Mouse (Mus musculus) intestine, embryonic 16.5 days (tissue): ENCODE results near the gene Yy2. TPM values are rescaled to one million over a fixed set of nuclear protein-coding genes. Genes with fewer than 3 reads are reported as not detected.

Experiments used
- ATAC-seq: fragments of 200-750 bp; cut with Nextera tagmentation; 2 replicates; pipeline ENCODE4 v1.8.0; 2017; ENCODE audit warnings: moderate TSS enrichment, moderate library complexity
- H3K27ac ChIP-seq: fragments of 300-500 bp; sonication (generic); 2 replicates; pipeline ENCODE4 v1.5.1; 2014; ENCODE audit warnings: mild to moderate bottlenecking, low read length
- H3K27me3 ChIP-seq: fragments of 300-500 bp; sonication (generic); replicated peaks from 2 replicates; pipeline ENCODE4 v1.6.1; 2014; ENCODE audit warnings: low read length, control low read depth, mixed read lengths; ENCODE audit not compliant: control insufficient read depth, insufficient read depth
- H3K36me3 ChIP-seq: fragments of 300-500 bp; sonication (generic); 2 replicates; pipeline ENCODE4 v1.6.1; 2014; ENCODE audit warnings: low read length, control low read depth; ENCODE audit not compliant: control insufficient read depth, insufficient read depth
- H3K4me1 ChIP-seq: fragments of 300-500 bp; sonication (generic); 2 replicates; pipeline ENCODE4 v1.6.1; 2014; ENCODE audit warnings: low read length, control low read depth, mixed read lengths; ENCODE audit not compliant: control insufficient read depth, insufficient read depth
- H3K4me2 ChIP-seq: fragments of 300-500 bp; sonication (generic); 2 replicates; pipeline ENCODE4 v1.6.1; 2014; ENCODE audit warnings: low read depth, low read length, control low read depth
- H3K4me3 ChIP-seq: fragments of 300-500 bp; sonication (generic); 2 replicates; pipeline ENCODE4 v1.5.1; 2014; ENCODE audit warnings: mild to moderate bottlenecking, low read length
- H3K9ac ChIP-seq: fragments of 300-500 bp; sonication (generic); 2 replicates; pipeline ENCODE4 v1.6.1; 2014; ENCODE audit warnings: low read depth, low read length
- H3K9me3 ChIP-seq: fragments of 300-500 bp; sonication (generic); 2 replicates; pipeline ENCODE4 v1.6.1; 2016; ENCODE audit warnings: low read length, control low read depth; ENCODE audit not compliant: control insufficient read depth
- WGBS: fragments of 180-500 bp; shearing (Covaris S2); extraction: QIAGEN DNeasy Blood & Tissue Kit; methylation state at CpG from one replicate; pipeline ENCODE4 v1.1.7; 2014; 5-methylcytosine and 5-hydroxymethylcytosine counted together
- polyA plus RNA-seq: library from polyadenylated mRNA; unstranded; fragments of >200 nt; fragmentation: Nextera tagmentation; extraction: Ambion mirVana; gene quantifications from 2 replicates; pipeline ENCODE4 v1.2.1, GENCODE M21; 2015

Yy2 gene
- polyA plus RNA-seq = 1.7 and 3.3 TPM in 2 replicates

DNA sequence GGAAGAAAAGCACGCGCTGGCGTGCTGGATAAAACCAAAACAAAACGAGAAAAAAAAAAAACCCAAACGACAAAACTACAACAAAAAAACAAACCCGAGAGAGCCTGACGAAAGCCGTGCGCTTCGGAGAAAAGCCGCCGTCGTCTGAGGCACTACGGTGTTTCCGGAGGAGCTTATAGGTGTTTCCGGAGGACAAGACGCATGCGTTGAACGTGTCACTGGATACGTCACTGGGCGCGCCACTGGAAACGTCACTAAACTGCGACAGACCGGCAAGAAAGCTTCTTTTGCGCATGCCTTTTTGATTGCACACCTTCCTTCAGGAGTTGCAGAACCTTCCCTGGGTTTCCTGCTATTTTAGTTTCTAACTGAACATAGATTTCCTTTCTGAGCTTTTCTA lies at the start of gene Yy2:
Gene Yy2, minus strand, starts transcription at position 146 of the 400 bp plus-strand sequence.
- no peak for ATAC-seq
- H3K9ac ChIP-seq = no peak within 1 kb of the TSS
- no peaks in the 10 kb centered on the region for H3K27me3 ChIP-seq
- no peak within 1 kb of the TSS for H3K27ac ChIP-seq
- no peaks in the 10 kb centered on the region for H3K36me3 ChIP-seq
- WGBS = 89% methylated on average over 26 of the region's 26 CpGs
- no peaks in the 10 kb centered on the region for H3K4me1 ChIP-seq
- H3K4me2 ChIP-seq = no peak within 1 kb of the TSS
- no peak within 1 kb of the TSS for H3K4me3 ChIP-seq
- H3K9me3 ChIP-seq = no peaks in the 10 kb centered on the region

GRCm38 (mm10) chrX:157612894-157613293 lies 44.1 kb upstream of the Yy2 start:
- no peak overlapping the region for H3K9ac ChIP-seq
- ATAC-seq = peak; percentile 94
- H3K4me3 ChIP-seq = 0 out of 2 replicates have a peak overlapping the region, but pooled peaks have one; percentile 5

DNA sequence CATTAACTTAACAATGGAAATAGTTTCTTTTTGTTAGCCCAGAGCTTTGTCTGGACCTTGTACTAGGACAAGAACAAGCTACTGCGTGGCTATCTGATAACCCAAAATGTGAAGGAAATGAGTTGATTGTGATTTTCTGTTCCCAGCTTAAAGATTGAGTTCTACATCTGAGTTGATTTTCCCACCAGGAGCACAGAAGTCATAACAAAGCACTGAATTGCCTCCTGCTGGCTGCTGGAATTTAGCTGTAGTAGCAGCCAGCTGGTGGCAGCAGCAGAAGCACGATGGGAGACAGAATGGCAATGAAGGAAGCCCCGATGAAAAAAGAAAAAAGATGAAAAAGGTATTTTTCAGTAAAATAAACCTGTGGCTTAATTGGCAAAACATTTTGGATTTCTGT lies 32.7 kb upstream of the Yy2 start:
- Histone ChIP-seq H3K4me2 (no peak overlapping the region), H3K4me1 (no peaks in the 10 kb centered on the region; the same call in 1 of the 2 replicates), H3K4me3 (no peak overlapping the region), H3K27me3 (no peaks in the 10 kb centered on the region), H3K9ac (no peak overlapping the region), H3K27ac (no peak overlapping the region), H3K9me3 (no peaks in the 10 kb centered on the region), H3K36me3 (no peaks in the 10 kb centered on the region)
- ATAC-seq = no peak
- 16% methylated on average over 3 of the region's 3 CpGs for WGBS

More at GRCm38 (mm10) chrX:157612894-157613293, 44.1 kb upstream of the Yy2 start:
- Histone ChIP-seq H3K4me2 (peak overlapping the region; percentile 48), H3K4me1 (no peaks in the 10 kb centered on the region), H3K27me3 (no peaks in the 10 kb centered on the region), H3K36me3 (no peaks in the 10 kb centered on the region), H3K27ac (no peak overlapping the region), H3K9me3 (no peaks in the 10 kb centered on the region)
- 31% methylated on average over 32 of the region's 32 CpGs for WGBS

DNA sequence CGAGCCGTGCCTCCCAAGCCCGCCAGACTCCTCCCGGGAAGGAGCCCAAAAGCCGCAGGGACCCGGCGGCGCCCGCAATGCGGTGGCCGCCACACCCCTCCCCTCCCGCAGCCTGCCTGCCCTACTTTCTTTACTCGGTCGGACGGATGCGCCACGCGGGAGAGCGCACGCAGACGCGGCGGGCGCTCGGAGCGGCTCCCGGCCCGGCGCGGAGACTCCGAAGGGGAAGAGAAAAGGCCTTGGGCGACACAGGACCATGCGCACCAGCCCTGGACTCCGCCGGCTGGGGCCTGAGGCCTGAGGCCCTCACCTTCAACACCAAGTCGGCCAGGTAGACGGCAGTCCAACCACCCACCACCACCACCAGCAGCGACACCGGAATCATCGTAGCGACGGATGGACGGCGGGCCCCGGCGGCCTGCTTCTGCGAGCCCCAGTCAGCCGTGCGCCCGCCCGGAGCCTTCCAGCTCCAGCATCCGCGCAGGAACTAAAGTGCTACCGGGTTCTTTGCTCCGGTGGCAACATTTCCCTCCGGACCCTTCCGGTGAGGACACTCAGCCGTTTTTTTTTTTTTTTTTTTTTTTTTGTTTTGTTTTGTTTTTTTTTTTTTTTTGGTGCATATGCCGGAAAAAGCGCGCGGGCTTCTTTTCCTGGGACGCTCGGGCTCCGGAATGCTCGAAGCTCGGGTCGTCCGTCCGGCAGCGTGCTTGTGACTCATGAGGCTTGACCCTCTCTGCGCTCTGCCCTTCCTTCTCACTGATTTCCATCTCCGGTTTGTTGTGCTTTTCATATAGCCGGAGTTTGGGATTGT lies 29.6 kb upstream of the Yy2 start, which contains the start of gene Mbtps2:
Gene Mbtps2, minus strand, starts transcription at position 530 of the 811 bp plus-strand sequence.
- Histone ChIP-seq H3K4me2 (peak within 1 kb of the TSS; percentile 43), H3K27me3 (no peaks in the 10 kb centered on the region), H3K9me3 (no peaks in the 10 kb centered on the region), H3K4me1 (no peaks in the 10 kb centered on the region; the same call in 1 of the 2 replicates), H3K36me3 (no peaks in the 10 kb centered on the region), H3K27ac (peak within 1 kb of the TSS; percentile 90), H3K9ac (peak within 1 kb of the TSS; percentile 83), H3K4me3 (peak within 1 kb of the TSS; percentile 67)
- 15% methylated on average over 72 of the region's 74 CpGs for WGBS
- peak; percentile 85 for ATAC-seq

GRCm38 (mm10) chrX:157597585-157598185 lies 28.9 kb upstream of the Yy2 start:
- no peaks in the 10 kb centered on the region for H3K9me3 ChIP-seq
- H3K4me2 ChIP-seq = peak overlapping the region; percentile 43
- peak; percentile 46 for ATAC-seq
- H3K27me3 ChIP-seq = no peaks in the 10 kb centered on the region
- H3K4me1 ChIP-seq = no peaks in the 10 kb centered on the region; the same call in 1 of the 2 replicates
- H3K9ac ChIP-seq = peak overlapping the region; percentile 83
- WGBS = 19% methylated on average over 17 of the region's 17 CpGs
- H3K4me3 ChIP-seq = peak overlapping the region; percentile 67
- H3K36me3 ChIP-seq = no peaks in the 10 kb centered on the region
- peak overlapping the region; percentile 90 for H3K27ac ChIP-seq

- peak overlapping the region; percentile 39; the same call in 1 of the 2 replicates for H3K9ac ChIP-seq
These were observed 28.0 kb upstream of the Yy2 start for GRCm38 (mm10) chrX:157596802-157597201.

GRCm38 (mm10) chrX:157595927-157596326 lies 27.1 kb upstream of the Yy2 start:
- no peaks in the 10 kb centered on the region; the same call in 1 of the 2 replicates for H3K4me1 ChIP-seq
- H3K36me3 ChIP-seq = no peaks in the 10 kb centered on the region
- H3K27me3 ChIP-seq = no peaks in the 10 kb centered on the region
- ATAC-seq = no peak
- no peaks in the 10 kb centered on the region for H3K9me3 ChIP-seq
- 83% methylated on average over 6 of the region's 6 CpGs for WGBS
- H3K9ac ChIP-seq = no peak overlapping the region
- no peak overlapping the region for H3K4me3 ChIP-seq
- no peak overlapping the region for H3K4me2 ChIP-seq
- H3K27ac ChIP-seq = no peak overlapping the region

More at GRCm38 (mm10) chrX:157596802-157597201, 28.0 kb upstream of the Yy2 start:
- no peak for ATAC-seq
- H3K9me3 ChIP-seq = no peaks in the 10 kb centered on the region
- H3K27ac ChIP-seq = no peak overlapping the region
- no peaks in the 10 kb centered on the region for H3K36me3 ChIP-seq
- WGBS = 70% methylated on average over 5 of the region's 5 CpGs
- no peaks in the 10 kb centered on the region; the same call in 1 of the 2 replicates for H3K4me1 ChIP-seq
- H3K4me3 ChIP-seq = peak overlapping the region; percentile 67
- H3K4me2 ChIP-seq = peak overlapping the region; percentile 43
- no peaks in the 10 kb centered on the region for H3K27me3 ChIP-seq

GRCm38 (mm10) chrX:157594606-157595005 lies 25.8 kb upstream of the Yy2 start:
- no peaks in the 10 kb centered on the region for H3K9me3 ChIP-seq
- H3K4me3 ChIP-seq = no peak overlapping the region
- H3K27ac ChIP-seq = no peak overlapping the region
- ATAC-seq = no peak
- 82% methylated on average over 2 of the region's 2 CpGs for WGBS
- H3K9ac ChIP-seq = no peak overlapping the region
- H3K36me3 ChIP-seq = no peaks in the 10 kb centered on the region
- H3K4me2 ChIP-seq = no peak overlapping the region
- no peaks in the 10 kb centered on the region; the same call in 1 of the 2 replicates for H3K4me1 ChIP-seq
- no peaks in the 10 kb centered on the region for H3K27me3 ChIP-seq

DNA sequence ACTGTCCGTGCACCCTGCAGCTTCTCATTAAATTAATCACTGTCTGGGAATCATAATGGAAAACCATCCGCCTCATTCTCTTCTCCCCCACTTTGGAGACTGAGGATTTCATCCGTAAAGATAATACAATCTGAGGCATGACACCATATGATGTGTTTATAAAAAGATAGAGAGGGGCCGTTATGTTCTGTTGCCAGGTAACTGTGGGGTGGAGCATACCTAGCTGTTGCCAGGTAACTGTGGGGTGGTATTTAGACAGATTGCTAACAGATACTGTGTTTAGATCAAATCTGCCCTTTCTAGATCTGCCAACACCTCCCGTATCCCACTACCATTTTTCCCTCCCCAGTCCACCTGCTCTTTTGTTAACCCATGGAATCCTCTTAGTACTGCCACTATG lies 18.2 kb upstream of the Yy2 start:
- no peaks in the 10 kb centered on the region for H3K27me3 ChIP-seq
- ATAC-seq = no peak
- no peaks in the 10 kb centered on the region for H3K4me1 ChIP-seq
- H3K9me3 ChIP-seq = no peaks in the 10 kb centered on the region
- no peak overlapping the region for H3K4me3 ChIP-seq
- H3K9ac ChIP-seq = no peak overlapping the region
- WGBS = 62% methylated on average over 5 of the region's 5 CpGs
- no peaks in the 10 kb centered on the region for H3K36me3 ChIP-seq
- no peak overlapping the region for H3K27ac ChIP-seq
- no peak overlapping the region for H3K4me2 ChIP-seq
